Mouse (Mus musculus) olfactory bulb, adult 2 months (tissue): Measurements from ENCODE around the gene 4833439L19Rik.

Source experiments
- CTCF ChIP-seq: fragments of 200-500 bp; IDR thresholded peaks from 2 replicates; pipeline ENCODE4 v1.5.1; 2012; ENCODE audit warnings: low read depth, mild to moderate bottlenecking, low read length, moderate library complexity; ENCODE audit not compliant: insufficient read depth
- POLR2A ChIP-seq: fragments of 200-500 bp; IDR thresholded peaks from 2 replicates; pipeline ENCODE4 v1.6.1; 2012; ENCODE audit warnings: mild to moderate bottlenecking, low read depth, low read length, moderate library complexity; ENCODE audit not compliant: insufficient read depth

- TF ChIP-seq POLR2A (no peak), CTCF (no peak)
Observed at GRCm38 (mm10) chr13:54503278-54503603, 62.0 kb downstream of the 4833439L19Rik start.
